Mouse (Mus musculus): Measurements from ENCODE around the gene Cd151. TPM values are rescaled to one million over a fixed set of nuclear protein-coding genes. Genes with fewer than 3 reads are reported as not detected.

The Cd151 gene
- total RNA-seq, 2 experiments from 2014 or later, result 83.2 to 90.2 TPM

DNA sequence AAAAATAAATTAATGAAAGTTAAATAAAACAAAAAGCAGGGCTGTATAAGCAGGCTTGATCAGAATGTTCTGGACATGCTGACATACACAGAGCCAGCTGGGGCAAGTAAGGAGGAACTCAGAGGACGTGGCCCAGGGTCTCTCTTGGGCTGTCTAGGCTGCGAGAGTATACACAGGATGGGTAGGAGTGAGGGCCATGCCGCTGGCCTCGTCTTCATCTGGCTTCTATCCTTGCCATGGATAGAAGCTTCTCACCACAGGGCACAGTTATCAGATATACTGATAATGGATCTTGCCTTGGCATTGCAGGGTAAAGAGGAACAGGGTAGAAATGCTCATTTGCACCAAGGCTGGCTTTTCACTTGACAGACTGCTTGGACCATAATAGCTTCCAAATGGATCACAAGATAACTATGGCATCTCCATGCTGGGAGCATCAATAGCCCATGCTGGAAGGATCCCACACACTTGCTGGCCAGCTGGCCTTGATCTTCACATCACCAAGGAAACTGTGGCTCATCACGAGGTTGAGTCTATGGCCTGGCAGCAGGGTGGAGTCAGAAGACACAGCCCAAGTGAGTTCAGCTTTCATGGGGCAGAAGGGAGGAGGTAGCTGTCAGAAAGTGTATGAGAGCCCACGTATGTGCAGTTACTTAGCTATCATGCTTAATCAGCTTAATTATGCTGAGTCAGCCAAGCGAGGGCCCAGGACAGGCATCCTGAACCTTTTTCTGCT, 34.8 kb downstream of the Cd151 start:
- intact Hi-C loops (cut with DNase I), result no loop called here
- no peak for TF ChIP-seq CTCF (IDR thresholded peaks at IDR 0.05)
- no peak for DNase-seq
- H3K27ac ChIP-seq, result no peak overlapping the region
- no peak overlapping the region for H3K4me3 ChIP-seq

DNA sequence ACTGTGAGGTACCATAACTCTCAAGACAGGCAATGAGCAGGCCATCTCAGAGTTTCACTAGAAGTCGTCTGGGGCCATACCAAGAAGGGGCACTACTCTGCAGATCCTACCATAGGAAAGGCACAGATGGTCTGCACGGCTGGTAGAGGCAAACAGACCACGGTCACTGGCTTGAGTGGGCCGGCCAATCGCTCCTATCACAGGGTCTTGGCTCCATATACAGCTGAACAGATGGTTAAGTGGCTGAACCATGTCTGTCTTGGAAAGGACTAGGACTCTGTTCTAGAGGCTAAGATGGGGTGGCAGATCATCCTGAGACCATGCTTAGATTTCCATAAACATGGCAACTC, 35.3 kb downstream of the Cd151 start:
- no peak overlapping the region for H3K27ac ChIP-seq
- no peak for DNase-seq
- intact Hi-C loops (cut with DNase I), result no loop called here
- no peak for TF ChIP-seq CTCF (IDR thresholded peaks at IDR 0.05)
- no peak overlapping the region for H3K4me3 ChIP-seq

DNA sequence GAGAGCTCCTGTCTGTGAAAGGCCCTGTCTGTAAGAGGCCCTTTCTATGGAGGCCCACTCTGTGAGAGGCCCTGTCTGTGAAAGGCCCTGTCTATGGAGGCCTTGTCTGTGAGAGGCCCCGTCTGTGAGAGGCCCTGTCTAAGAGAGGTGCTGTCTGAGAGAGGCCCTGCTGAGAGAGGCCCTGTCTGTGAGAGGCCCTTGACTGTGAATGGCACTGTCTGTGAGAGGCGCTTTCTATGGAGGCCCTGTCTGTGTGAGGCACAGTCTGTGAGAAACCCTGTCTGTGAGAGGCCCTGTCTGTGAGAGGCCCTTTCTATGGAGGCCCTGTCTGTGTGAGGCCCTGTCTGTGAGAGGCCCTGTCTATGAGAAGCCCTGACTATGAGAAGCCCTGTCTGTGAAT, 39.1 kb downstream of the Cd151 start:
- DNase-seq, result no peak
- Histone ChIP-seq H3K27ac (no peak overlapping the region), H3K4me3 (no peak overlapping the region)
- intact Hi-C loops (cut with DNase I), result no loop called here
- TF ChIP-seq CTCF (IDR thresholded peaks at IDR 0.05), result no peak

DNA sequence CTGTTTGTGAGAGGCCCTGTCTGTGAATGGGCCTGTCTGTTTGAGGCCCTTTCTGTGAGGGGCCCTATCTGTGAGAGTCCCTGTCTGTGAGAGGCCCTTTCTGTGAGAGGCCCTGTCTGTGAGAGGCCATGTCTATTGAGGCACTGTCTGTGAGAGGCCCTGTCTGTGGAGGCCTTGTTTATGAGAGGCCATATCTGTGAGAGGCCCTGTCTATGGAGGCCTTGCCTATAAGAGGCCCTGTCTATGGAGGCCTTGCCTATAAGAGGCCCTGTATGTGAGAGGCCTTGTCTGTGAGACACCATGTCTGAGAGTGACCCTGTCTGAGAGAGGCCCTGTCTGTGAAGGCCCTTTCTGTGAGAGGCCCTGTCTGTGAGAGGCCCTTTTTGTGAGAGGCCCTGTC, 41.0 kb downstream of the Cd151 start:
- TF ChIP-seq CTCF (IDR thresholded peaks at IDR 0.05), result no peak
- Histone ChIP-seq H3K27ac (no peak overlapping the region), H3K4me3 (no peak overlapping the region)
- no peak for DNase-seq
- intact Hi-C loops (cut with DNase I), result no loop called here

DNA sequence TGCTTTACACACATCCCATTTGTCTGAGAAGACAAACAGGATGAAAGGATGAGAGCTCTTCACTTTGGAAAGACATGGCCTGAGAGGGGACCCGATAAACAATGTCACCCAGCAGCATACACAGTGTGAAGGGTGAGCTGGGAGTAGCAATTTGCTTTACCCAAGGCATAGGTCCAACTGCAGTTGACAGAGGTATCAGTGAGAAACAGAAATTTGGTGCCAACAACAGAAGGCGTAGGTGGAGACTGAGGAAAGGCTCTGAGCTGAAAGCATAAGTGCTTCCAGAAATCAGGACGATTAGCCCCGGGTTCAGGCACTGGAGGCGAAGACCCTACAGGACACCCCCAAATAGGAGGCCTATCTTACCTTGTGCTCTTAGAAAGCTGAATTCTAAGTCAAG, 43.0 kb downstream of the Cd151 start:
- Histone ChIP-seq H3K4me3 (no peak overlapping the region), H3K27ac (peak overlapping the region; percentile 35; the same call in 1 of the 2 replicates)
- intact Hi-C loops (cut with DNase I), result no loop called here
- TF ChIP-seq CTCF (IDR thresholded peaks at IDR 0.05), result no peak
- no peak for DNase-seq

DNA sequence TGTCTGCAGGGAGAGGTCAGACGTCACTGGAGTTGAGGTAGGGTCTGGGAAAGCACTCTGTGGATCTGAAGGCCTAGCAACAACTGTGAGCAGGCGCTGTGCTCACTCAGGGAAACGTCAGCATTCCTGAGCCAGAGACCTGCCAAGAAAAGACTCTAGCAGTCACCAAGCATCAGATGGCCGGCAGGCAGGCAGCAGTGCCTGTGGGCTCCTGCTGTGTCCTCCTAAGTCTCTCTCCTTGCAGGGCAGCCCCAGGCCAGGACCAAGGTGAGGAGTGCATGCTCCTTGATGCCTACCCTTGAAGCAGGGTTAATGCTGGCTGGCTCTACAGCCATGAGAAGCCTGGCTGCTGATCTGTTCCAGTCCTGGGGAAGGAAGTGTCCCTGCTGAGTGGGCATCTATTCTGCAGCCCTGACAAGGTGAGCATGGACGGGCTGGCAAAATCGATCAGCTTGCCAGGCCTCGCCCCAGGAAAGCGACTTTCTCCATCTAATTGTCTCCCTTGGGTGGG, 43.5 kb downstream of the Cd151 start:
- H3K4me3 ChIP-seq, result no peak overlapping the region
- peak overlapping the region; percentile 35; the same call in 1 of the 2 replicates for H3K27ac ChIP-seq
- no peak for TF ChIP-seq CTCF (IDR thresholded peaks at IDR 0.05)
- DNase-seq, result peak; percentile 53
- intact Hi-C loops (cut with DNase I), result no loop called here

DNA sequence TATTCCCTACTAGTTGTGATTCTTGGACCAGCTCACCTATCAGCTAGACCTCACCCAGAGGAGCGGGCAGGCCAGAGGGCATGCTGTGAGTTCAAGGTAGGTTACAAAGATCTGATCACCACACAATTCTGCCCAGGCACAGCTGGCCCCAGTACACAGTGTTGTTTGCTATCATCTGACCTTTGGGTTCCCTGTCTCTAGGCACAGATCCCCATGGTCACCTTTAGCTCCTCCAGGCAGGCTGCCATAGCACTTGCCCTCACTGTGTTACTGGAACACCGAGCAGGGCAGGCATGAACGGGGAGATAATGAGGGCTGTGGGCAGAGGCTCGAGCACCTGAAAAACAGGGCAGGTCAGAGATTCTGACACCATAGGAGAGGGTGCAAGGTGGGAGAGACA, 50.4 kb downstream of the Cd151 start:
- Histone ChIP-seq H3K4me3 (no peak overlapping the region), H3K27ac (peak overlapping the region; percentile 16; the same call in 1 of the 2 replicates)
- no peak for TF ChIP-seq CTCF (IDR thresholded peaks at IDR 0.05)
- intact Hi-C loops (cut with DNase I), result no loop called here
- peak; percentile 53 for DNase-seq

DNA sequence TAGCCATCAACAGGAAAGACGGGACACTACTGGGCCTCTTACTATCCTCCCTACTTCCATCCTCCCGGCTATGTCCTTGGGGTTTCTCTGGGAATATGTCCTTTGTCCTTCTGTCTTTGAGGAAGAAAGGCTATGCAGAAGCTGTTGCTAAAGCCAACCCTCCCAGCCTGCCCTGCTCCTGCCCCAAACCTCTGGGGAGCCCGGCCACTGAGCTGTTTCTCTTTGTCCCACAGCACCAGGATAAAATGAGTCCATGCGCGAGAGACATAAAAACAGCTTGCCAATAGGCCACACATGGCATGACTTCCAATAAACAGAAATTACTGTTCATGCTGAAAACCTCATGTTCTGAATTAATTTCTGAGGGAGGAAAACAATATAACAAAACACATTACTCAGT, 51.1 kb downstream of the Cd151 start:
- intact Hi-C loops (cut with DNase I), result no loop called here

DNA sequence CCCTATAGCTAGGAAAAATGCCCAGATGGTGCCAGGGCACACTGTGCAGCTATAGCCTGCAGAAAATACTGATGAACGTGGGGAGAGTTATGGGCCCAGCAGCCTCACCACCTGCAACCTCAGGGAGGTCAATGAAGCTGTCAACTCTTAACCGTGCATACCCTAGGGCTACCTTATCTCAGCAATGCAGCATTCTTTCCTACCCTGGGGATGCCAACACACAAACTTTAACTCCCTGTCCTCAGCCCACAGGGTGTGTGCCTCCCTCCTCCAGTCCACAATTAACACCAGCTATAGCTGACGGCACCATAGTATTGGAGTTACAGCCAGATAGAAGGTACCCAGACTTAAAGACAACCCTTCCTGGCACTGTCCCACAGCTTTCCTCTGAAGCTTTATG, 51.7 kb downstream of the Cd151 start:
- H3K4me3 ChIP-seq, result no peak overlapping the region
- H3K27ac ChIP-seq, result no peak overlapping the region
- intact Hi-C loops (cut with DNase I), result no loop called here
- DNase-seq, result no peak
- no peak for TF ChIP-seq CTCF (IDR thresholded peaks at IDR 0.05)

More for the DNA sequence above, 51.1 kb downstream of the Cd151 start:
- Histone ChIP-seq H3K27ac (no peak overlapping the region), H3K4me3 (no peak overlapping the region)
- TF ChIP-seq CTCF (IDR thresholded peaks at IDR 0.05), result no peak
- DNase-seq, result no peak

DNA sequence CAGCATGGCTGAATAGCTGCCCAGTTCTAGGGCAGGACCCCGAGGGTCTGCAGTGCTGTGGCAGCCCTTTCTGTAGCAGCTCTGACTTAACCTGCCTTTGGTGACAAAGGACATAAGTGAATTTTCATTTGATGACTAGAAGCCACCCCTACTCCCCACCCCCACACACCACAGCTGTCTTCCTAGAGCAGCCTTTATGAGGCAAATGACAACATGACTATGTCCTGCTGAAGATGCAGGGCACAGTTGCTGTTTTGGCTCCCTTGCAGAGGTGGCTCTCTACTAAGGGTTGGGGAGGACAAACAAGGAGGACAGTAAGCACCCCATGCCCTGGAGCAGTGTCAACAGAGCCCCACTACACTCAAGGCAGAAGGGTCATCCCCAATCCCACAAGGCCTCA, 52.6 kb downstream of the Cd151 start:
- H3K4me3 ChIP-seq, result no peak overlapping the region
- TF ChIP-seq CTCF (IDR thresholded peaks at IDR 0.05), result no peak
- no peak overlapping the region; the same call in 1 of the 2 replicates for H3K27ac ChIP-seq
- DNase-seq, result no peak
- intact Hi-C loops (cut with DNase I), result no loop called here

Other genes starting within 250 kb of the Cd151 start
- 10 to 100 TPM; 22.4 to 28.1 TPM for gene Phrf1, start 238.6 kb upstream of the Cd151 start, total RNA-seq (2021)
- gene Irf7, start 200.9 kb upstream of the Cd151 start, total RNA-seq (2021), result 1 to 10 TPM; 1.1 TPM
- not detected for gene Cdhr5, start 190.6 kb upstream of the Cd151 start, total RNA-seq (2021)
- gene Sct, start 188.3 kb upstream of the Cd151 start, total RNA-seq (2021), result not detected
- not detected for gene Drd4, start 175.4 kb upstream of the Cd151 start, total RNA-seq (2021)
- gene Deaf1, start 139.7 kb upstream of the Cd151 start, total RNA-seq (2021), result 10 to 100 TPM; 13.3 to 14.0 TPM
- gene Tmem80, start 139.7 kb upstream of the Cd151 start, total RNA-seq (2021), result 10 to 100 TPM; 11.5 to 16.9 TPM
- 1 to 10 TPM; 2.6 to 3.1 TPM for gene Eps8l2, start 128.5 kb upstream of the Cd151 start, total RNA-seq (2021)
- 10 to 100 TPM; 77.5 to 88.3 TPM for gene Taldo1, start 75.2 kb upstream of the Cd151 start, total RNA-seq (2021)
- 1 to 10 TPM; 5.5 to 8.3 TPM for gene Gatd1, start 53.3 kb upstream of the Cd151 start, total RNA-seq (2021)
- under 1 TPM; 0.28 to 0.31 TPM for gene Cend1, start 37.9 kb upstream of the Cd151 start, total RNA-seq (2021)
- gene Slc25a22, start 29.5 kb upstream of the Cd151 start, total RNA-seq (2021), result 10 to 100 TPM; 18.6 to 26.1 TPM
- under 1 TPM; 0.08 to 0.20 TPM for gene Pidd1, start 23.4 kb upstream of the Cd151 start, total RNA-seq (2021)
- gene Rplp2, start 20.0 kb upstream of the Cd151 start, total RNA-seq (2021), result 100 to 1,000 TPM; 567 to 623 TPM
- gene Pnpla2, start 12.2 kb upstream of the Cd151 start, total RNA-seq (2021), result 100 to 1,000 TPM; 345 to 348 TPM
- 1 to 10 TPM; 6.1 to 6.3 TPM for gene Cracr2b, start 6.3 kb upstream of the Cd151 start, total RNA-seq (2021)
- 10 to 100 TPM; 55.5 to 58.8 TPM for gene Polr2l, start 7.7 kb downstream of the Cd151 start, total RNA-seq (2021)
- 1 to 10 TPM; 7.6 to 8.2 TPM for gene Tspan4, start 7.8 kb downstream of the Cd151 start, total RNA-seq (2021)
- 10 to 100 TPM; 11.5 to 21.6 TPM for gene Chid1, start 72.5 kb downstream of the Cd151 start, total RNA-seq (2021)
- gene Ap2a2, start 94.8 kb downstream of the Cd151 start, total RNA-seq (2021), result 10 to 100 TPM; 52.2 to 52.9 TPM
- not detected for gene Muc6, start 187.9 kb downstream of the Cd151 start, total RNA-seq (2021)
- under 1 TPM in 1 of 2 experiments, not detected in 1; 0.08 TPM for gene Muc2, start 222.9 kb downstream of the Cd151 start, total RNA-seq (2021)

All from gastrocnemius, adult 2 months (tissue).